Mouse (Mus musculus) CD4-positive, CD25-positive, alpha-beta regulatory T cell, adult 2 months (primary cell): ENCODE data around the gene Khsrp.

ENCODE experiments used
- DNase-seq: peaks from one replicate; pipeline ENCODE4 v3.0.0-alpha.2; 2012; ENCODE audit warnings: low read depth, low spot score

Khsrp gene

GRCm38 (mm10) chr17:57031661-57032420 is 519 bp upstream of the Khsrp start:
- peak; percentile 100 for DNase-seq

DNA sequence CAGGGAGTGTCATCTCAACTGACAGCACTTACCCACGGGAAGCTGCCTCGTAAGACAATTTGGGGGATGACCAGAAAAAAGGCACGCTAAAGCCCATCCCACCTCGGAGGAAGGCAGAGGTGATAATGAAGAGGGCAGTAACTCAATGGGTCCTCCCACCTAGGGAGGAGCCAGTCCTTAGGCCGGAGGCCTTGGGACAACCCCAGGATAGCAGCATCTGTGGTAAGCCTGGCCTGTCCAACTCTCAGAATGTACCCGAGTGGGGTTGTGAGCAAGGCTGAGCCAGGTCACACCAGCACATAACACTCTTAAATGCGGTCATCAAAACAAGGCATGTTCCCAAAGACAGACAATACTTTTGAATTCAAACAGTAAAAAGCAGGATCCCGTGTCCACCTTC is 1.6 kb downstream of the Khsrp start:
- no peak for DNase-seq

- no peak for DNase-seq
Observed at GRCm38 (mm10) chr17:57027471-57027870, 3.9 kb downstream of the Khsrp start.

- no peak for DNase-seq
Observed at GRCm38 (mm10) chr17:57020960-57021359, 10.4 kb downstream of the Khsrp start.

DNA sequence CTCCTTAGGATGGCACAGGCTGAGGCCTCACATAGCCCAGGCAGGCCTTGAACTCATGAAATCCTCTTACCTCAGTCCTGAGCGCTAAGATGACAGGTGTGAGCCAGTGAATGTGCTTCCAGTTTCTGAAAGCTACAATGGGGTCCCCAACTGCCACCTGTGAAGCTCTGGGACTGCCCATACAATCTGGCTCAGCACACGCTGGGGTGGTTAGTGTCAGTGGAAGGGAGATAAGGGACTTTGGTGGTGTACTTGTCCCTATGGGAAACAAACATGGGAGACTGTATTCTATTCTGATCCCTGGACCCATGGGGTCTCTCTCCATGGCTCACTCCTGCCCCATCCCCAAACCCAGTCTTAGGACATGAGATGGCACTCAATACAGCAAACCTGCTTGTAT is 11.6 kb downstream of the Khsrp start:
- DNase-seq = no peak

- DNase-seq = no peak
Observed at GRCm38 (mm10) chr17:57012245-57012795, 19.0 kb downstream of the Khsrp start.

DNA sequence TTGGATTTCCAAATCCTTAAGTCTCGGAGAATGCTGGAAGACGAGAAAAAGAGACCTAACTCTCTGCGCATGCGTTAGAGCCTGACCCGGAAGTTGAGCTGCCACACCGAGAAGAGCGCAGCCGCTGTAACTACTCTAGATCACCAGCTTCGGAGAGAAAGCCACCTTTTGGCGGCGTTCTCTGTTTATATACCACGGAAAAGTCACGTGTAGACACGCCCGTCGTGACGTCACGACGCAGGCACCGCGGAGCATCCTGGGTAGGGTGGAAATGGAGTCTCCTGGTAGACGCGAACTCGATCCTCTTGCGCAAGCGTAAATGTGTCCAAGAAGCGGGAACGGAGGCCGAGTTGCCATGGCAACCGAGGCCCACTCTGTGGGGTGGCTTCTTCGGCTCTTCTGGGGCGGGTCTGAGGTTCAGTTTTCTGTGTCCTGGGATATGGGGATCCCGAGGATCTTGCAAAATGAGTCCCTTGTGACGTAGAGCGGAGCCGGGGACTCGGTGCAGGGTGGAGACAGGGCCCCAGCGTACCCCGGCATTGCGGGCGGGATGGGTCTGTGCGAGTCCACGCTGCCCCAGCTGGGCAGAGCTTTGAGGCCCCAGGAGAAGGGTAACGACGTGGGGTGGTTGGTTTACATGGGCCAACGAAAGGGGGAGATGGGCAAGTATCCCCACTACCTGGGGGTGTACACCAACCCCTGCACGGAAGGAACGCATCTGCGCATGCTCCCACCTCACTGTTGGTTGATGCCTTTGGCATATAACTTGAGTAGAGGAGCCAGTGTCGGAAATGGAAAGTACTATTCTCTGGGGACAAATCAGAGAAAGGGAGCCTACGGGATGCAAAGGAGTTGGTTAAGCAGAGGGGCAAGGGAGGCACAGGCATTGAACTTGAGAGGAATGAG is 19.8 kb downstream of the Khsrp start, which contains the start of the genes Gtf2f1 and Gm17949:
Gene Gtf2f1, minus strand, starts transcription at position 53 of the 906 bp plus-strand sequence.
Gene Gm17949, plus strand, starts transcription at position 234 of the 906 bp plus-strand sequence.
- DNase-seq = peak; percentile 99

GRCm38 (mm10) chr17:57010911-57011235 is 20.4 kb downstream of the Khsrp start:
- no peak for DNase-seq

- peak; percentile 33 for DNase-seq
Observed at GRCm38 (mm10) chr17:57007137-57007905, 24.0 kb downstream of the Khsrp start.

GRCm38 (mm10) chr17:57003994-57004393 is 27.3 kb downstream of the Khsrp start:
- no peak for DNase-seq

DNA sequence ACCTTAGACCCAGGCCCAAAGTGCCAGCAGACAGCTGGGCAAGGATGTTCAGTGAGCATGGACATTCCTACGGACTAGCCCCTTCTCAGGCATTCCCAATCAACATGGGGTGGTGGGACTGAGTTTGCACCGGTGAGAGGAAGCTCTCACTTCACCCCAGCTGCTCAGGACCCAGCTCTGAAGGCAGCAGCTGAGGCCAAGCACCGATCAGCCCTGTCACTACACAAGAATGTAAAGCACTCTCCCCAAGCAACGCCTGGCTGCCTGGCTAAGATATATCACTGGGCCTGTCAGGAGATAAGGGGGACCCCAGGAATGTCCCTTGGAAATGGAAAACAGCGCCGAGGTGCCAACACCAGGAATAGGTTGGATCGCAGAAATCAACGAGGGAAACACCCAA is 30.1 kb downstream of the Khsrp start:
- no peak for DNase-seq

DNA sequence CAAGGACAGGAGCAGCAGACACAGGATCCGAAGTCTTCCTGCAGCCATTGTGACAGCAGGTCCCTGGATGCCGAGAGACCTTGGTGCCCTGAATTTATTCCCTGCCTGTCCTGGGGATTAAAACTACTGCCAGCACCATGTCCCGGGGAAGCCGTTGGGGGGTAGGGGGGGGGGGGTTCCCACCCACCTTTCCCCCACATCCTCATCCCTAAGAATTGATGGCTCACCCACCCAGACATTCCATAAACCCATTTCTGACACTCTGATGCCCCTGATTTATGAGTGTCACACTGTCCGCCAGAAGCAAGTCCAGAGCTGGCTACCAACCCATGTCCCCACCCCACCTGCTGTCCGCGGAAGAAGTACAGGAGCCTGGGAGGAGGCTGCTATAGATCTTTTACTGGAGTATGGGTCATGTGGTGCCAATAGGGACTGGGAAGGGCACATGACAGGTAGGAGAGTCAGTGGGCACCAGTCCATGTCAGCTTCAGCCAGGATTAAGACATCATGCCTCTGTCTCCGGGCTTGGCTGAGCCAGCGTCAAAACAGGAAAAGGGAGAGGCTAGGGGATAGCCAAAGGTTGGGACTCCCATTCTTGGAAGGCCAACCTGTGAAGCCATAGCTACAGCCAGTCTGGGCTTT is 31.2 kb downstream of the Khsrp start, which contains the start of gene Pspn:
Gene Pspn, minus strand, starts transcription at position 51 of the 642 bp plus-strand sequence.
- no peak for DNase-seq

DNA sequence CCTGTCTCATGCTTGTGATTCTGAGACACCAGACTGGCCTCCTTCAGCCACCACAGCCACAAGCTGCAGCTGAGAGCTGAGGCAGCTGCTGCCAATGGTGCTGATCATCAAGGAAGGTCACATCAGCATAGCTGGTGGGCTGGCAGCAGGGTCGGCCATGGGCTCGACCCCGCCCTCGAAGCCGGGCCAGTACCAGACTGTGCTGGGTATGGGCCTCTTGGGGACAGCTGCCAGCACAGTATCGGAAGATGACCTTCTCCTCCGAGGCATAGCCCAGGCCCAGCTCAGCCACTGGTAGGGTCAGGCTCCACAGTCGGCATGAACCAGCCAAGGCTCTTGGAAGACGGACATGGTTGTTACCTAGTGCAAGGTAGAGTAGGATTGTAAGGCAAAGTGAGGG is 31.9 kb downstream of the Khsrp start:
- DNase-seq = no peak

DNA sequence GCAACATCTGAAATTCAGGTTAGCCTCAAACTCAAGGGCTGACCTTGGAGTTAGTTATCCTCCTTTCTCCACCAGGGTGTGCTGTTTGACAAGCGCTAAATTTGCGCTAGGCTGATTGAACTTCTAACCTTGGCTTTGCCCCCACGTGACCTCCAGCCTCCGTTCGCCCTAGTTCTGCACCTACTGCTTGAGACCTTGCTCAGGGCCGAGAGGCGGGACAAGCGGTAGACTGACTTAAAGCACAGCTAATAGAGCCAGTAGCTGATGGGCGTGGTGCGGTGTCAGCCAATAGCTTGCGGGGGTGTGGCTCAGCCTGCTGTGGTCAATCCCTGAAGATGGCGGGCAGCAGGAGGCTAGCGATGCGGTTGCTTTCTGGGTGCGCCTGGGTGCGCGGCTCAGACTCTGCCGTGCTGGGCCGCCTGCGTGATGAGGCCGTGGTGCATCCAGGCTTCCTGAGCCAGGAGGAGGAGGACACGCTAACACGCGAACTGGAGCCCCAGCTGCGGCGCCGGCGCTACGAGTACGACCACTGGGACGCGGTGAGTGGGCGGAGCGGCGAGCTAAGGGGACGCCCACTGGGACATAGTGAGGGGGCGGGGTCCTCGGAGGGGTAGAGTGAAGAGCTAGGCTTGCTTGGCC is 34.2 kb downstream of the Khsrp start, which contains the start of gene Alkbh7:
Gene Alkbh7, plus strand, starts transcription at position 311 of the 639 bp plus-strand sequence.
- peak; percentile 99 for DNase-seq

GRCm38 (mm10) chr17:56996506-56996905 is 34.8 kb downstream of the Khsrp start:
- DNase-seq = no peak

DNA sequence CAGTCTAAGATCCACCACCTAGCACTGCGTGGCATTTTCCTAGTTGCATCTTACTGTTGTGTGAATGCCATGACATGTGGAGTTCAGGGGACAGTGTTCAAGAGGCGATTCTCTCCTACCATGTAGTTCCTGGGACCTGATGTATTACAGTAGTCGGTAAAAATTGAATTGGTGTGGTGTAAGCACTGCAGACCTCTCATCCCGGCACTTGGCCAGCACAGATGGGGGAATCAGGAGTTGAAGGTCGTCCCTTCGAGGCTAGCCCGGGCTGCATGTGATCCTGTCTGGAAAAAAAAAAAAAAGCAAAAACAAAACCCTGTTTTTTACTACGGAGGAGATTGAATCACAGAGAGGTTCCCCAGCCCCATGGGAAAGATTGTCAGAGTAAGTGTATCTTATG is 36.3 kb downstream of the Khsrp start:
- DNase-seq = no peak

DNA sequence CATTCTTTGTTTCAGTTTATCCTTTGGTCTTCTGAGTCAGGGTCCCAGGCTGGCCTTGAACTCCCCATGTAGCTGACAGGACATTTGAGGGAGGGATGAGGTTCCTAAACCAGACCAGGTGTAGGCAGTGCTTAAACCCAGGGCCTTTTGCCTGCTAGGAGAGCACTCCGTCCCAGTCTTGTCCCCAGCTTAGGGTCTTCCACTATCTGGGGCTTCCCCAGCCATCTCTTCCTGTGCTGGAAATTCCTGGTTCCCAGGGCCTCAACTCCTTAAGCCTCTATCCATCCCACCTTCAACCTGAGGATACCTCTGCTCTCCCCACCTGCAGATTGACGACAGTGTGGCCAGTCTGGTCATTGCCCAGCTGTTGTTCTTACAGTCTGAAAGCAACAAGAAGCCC is 40.4 kb downstream of the Khsrp start:
- DNase-seq = no peak

- peak; percentile 98 for DNase-seq
Observed at GRCm38 (mm10) chr17:56990115-56990746, 41.1 kb downstream of the Khsrp start, which contains the start of gene Clpp. Clpp (plus strand) TSS chr17:56990305.

DNA sequence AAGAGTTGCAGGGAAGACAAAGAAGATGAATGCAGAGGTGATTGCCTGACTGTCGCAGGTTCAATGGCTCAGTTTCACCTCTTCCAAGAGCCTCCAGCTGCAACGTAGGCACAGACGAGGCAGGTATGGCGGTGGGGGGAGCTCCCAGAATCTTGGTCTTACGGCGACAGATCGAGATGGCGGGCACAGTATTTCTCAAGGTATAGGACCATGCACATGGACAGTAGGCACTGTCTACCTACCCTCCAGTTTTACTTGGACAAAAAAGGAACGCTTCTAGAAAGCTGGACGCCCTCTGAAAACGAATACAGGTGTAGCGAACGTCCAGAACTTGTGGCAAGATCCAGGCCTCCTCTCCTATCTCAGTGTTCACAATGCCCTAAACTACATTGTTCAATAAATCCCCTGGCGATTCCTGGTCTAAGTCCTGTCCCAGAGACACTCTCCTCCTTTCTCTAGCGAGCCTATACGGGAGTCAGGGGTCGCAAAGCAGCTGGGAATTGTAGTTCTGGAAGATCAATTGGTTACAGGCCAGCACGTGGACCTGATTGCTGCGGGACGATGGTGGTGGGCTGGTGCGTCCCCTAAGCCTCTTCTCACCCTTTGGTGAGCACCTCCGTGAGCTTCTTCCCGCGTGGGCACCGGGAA is 41.7 kb downstream of the Khsrp start:
- DNase-seq = peak; percentile 43
